Mouse (Mus musculus) heart, embryonic 12.5 days (tissue): ENCODE measurements around the gene Selenos. TPM values are rescaled to one million over a fixed set of nuclear protein-coding genes. Genes with fewer than 3 reads are reported as not detected.

Experiments
- ATAC-seq: fragments of 200-750 bp; cut with Nextera tagmentation; 2 replicates; pipeline ENCODE4 v1.8.0; 2017; ENCODE audit warnings: moderate TSS enrichment, moderate library complexity; ENCODE audit not compliant: insufficient number of reproducible peaks, low FRiP score
- H3K27ac ChIP-seq: fragments of 300-500 bp; sonication (generic); 2 replicates; pipeline ENCODE4 v1.5.1; 2016; ENCODE audit warnings: mild to moderate bottlenecking, moderate library complexity; ENCODE audit not compliant: poor library complexity, severe bottlenecking
- H3K27me3 ChIP-seq: fragments of 300-500 bp; sonication (generic); replicated peaks from 2 replicates; pipeline ENCODE4 v1.6.1; 2016; ENCODE audit warnings: mild to moderate bottlenecking, moderate library complexity
- H3K36me3 ChIP-seq: fragments of 300-500 bp; sonication (generic); 2 replicates; pipeline ENCODE4 v1.6.1; 2016; ENCODE audit warnings: mild to moderate bottlenecking, moderate library complexity
- H3K4me1 ChIP-seq: fragments of 300-500 bp; sonication (generic); replicated peaks from 2 replicates; pipeline ENCODE4 v1.6.1; 2016; ENCODE audit warnings: mild to moderate bottlenecking
- H3K4me2 ChIP-seq: fragments of 300-500 bp; sonication (generic); 2 replicates; pipeline ENCODE4 v1.6.1; 2016; ENCODE audit warnings: mild to moderate bottlenecking, moderate library complexity
- H3K4me3 ChIP-seq: fragments of 300-500 bp; sonication (generic); 2 replicates; pipeline ENCODE4 v1.5.1; 2016; ENCODE audit warnings: mild to moderate bottlenecking
- H3K9ac ChIP-seq: fragments of 300-500 bp; sonication (generic); 2 replicates; pipeline ENCODE4 v1.6.1; 2016; ENCODE audit warnings: mild to moderate bottlenecking, moderate library complexity
- H3K9me3 ChIP-seq: fragments of 300-500 bp; sonication (generic); replicated peaks from 2 replicates; pipeline ENCODE4 v1.6.1; 2016; ENCODE audit warnings: mild to moderate bottlenecking, moderate library complexity
- WGBS: fragments of 180-500 bp; shearing (Covaris S2); methylation state at CpG from one replicate; pipeline ENCODE4 v1.1.7; 2016; 5-methylcytosine and 5-hydroxymethylcytosine counted together
- polyA plus RNA-seq: library from polyadenylated mRNA; unstranded; fragments of >200 nt; fragmentation: Nextera tagmentation; extraction: Ambion mirVana; gene quantifications from 2 replicates; pipeline ENCODE4 v1.2.1, GENCODE M21; 2016

Gene Selenos
- polyA plus RNA-seq: 70.2 and 70.7 TPM in 2 replicates

GRCm38 (mm10) chr7:66079364-66080230 lies at the start of gene Selenos:
Gene Selenos (plus strand): TSS chr7:66079649.
- Histone ChIP-seq H3K27ac (peak within 1 kb of the TSS; percentile 71), H3K4me3 (peak within 1 kb of the TSS; percentile 70), H3K4me1 (peaks cover 19% of the 10 kb centered on the region), H3K4me2 (peak within 1 kb of the TSS; percentile 85), H3K9me3 (no peaks in the 10 kb centered on the region), H3K9ac (peak within 1 kb of the TSS; percentile 80), H3K27me3 (no peaks in the 10 kb centered on the region), H3K36me3 (peaks cover 52% of the 10 kb centered on the region)
- peak; percentile 100 for ATAC-seq
- under 1% methylated on average over 65 of the region's 65 CpGs for WGBS

- no peak for ATAC-seq
- H3K27ac ChIP-seq: no peak overlapping the region
- H3K9ac ChIP-seq: no peak overlapping the region
- peaks cover 7% of the 10 kb centered on the region for H3K4me1 ChIP-seq
- H3K36me3 ChIP-seq: no peaks in the 10 kb centered on the region
- H3K27me3 ChIP-seq: peaks cover 31% of the 10 kb centered on the region
- no peak overlapping the region for H3K4me3 ChIP-seq
- no peak overlapping the region for H3K4me2 ChIP-seq
- 81% methylated on average over 8 of the region's 8 CpGs for WGBS
- H3K9me3 ChIP-seq: no peaks in the 10 kb centered on the region
Observed at GRCm38 (mm10) chr7:66036809-66037208, 42.6 kb upstream of the Selenos start.

GRCm38 (mm10) chr7:66038261-66038660 lies 41.2 kb upstream of the Selenos start:
- Histone ChIP-seq H3K27ac (no peak overlapping the region), H3K4me1 (peaks cover 7% of the 10 kb centered on the region), H3K36me3 (no peaks in the 10 kb centered on the region), H3K9ac (no peak overlapping the region), H3K4me3 (no peak overlapping the region), H3K9me3 (no peaks in the 10 kb centered on the region), H3K27me3 (peaks cover 33% of the 10 kb centered on the region), H3K4me2 (no peak overlapping the region)
- no peak for ATAC-seq
- 50% methylated on average over 3 of the region's 3 CpGs for WGBS

- Histone ChIP-seq H3K4me2 (no peak overlapping the region), H3K9me3 (no peaks in the 10 kb centered on the region), H3K27me3 (peaks cover 33% of the 10 kb centered on the region), H3K9ac (no peak overlapping the region), H3K27ac (no peak overlapping the region), H3K4me3 (no peak overlapping the region), H3K4me1 (peaks cover 7% of the 10 kb centered on the region), H3K36me3 (no peaks in the 10 kb centered on the region)
- no peak for ATAC-seq
- WGBS: 80% methylated on average over 11 of the region's 11 CpGs
Observed at GRCm38 (mm10) chr7:66038730-66039129, 40.7 kb upstream of the Selenos start.

- Histone ChIP-seq H3K4me1 (peaks cover 7% of the 10 kb centered on the region), H3K27me3 (peaks cover 35% of the 10 kb centered on the region), H3K9ac (no peak overlapping the region), H3K4me3 (no peak overlapping the region), H3K4me2 (no peak overlapping the region), H3K9me3 (no peaks in the 10 kb centered on the region), H3K27ac (no peak overlapping the region), H3K36me3 (no peaks in the 10 kb centered on the region)
- WGBS: 64% methylated on average over 18 of the region's 18 CpGs
- no peak for ATAC-seq
Observed at GRCm38 (mm10) chr7:66040026-66040814, 39.2 kb upstream of the Selenos start.

GRCm38 (mm10) chr7:66043552-66044459 lies 35.6 kb upstream of the Selenos start, which contains the start of gene Gm45213:
Gene Gm45213 (plus strand): TSS chr7:66043602.
- WGBS: 78% methylated on average over 10 of the region's 10 CpGs

GRCm38 (mm10) chr7:66044617-66045016 lies 34.8 kb upstream of the Selenos start:
- H3K27ac ChIP-seq: no peak overlapping the region
- H3K4me1 ChIP-seq: no peaks in the 10 kb centered on the region
- no peaks in the 10 kb centered on the region for H3K36me3 ChIP-seq
- no peak overlapping the region for H3K4me2 ChIP-seq
- no peaks in the 10 kb centered on the region for H3K9me3 ChIP-seq
- H3K27me3 ChIP-seq: peaks cover 63% of the 10 kb centered on the region
- WGBS: 48% methylated on average over 9 of the region's 9 CpGs
- ATAC-seq: no peak
- H3K4me3 ChIP-seq: no peak overlapping the region
- H3K9ac ChIP-seq: no peak overlapping the region

More at GRCm38 (mm10) chr7:66043552-66044459, 35.6 kb upstream of the Selenos start, which contains the start of gene Gm45213:
- Histone ChIP-seq H3K9ac (no peak within 1 kb of the TSS), H3K4me1 (no peaks in the 10 kb centered on the region), H3K4me2 (no peak within 1 kb of the TSS), H3K27me3 (peaks cover 61% of the 10 kb centered on the region), H3K4me3 (no peak within 1 kb of the TSS), H3K9me3 (no peaks in the 10 kb centered on the region), H3K27ac (no peak within 1 kb of the TSS), H3K36me3 (no peaks in the 10 kb centered on the region)
- ATAC-seq: no peak

- ATAC-seq: no peak
- H3K4me2 ChIP-seq: no peak overlapping the region
- H3K36me3 ChIP-seq: no peaks in the 10 kb centered on the region
- H3K27ac ChIP-seq: no peak overlapping the region
- H3K9me3 ChIP-seq: no peaks in the 10 kb centered on the region
- WGBS: 54% methylated on average over 17 of the region's 17 CpGs
- H3K4me3 ChIP-seq: no peak overlapping the region
- H3K4me1 ChIP-seq: no peaks in the 10 kb centered on the region
- H3K27me3 ChIP-seq: peaks cover 61% of the 10 kb centered on the region
- no peak overlapping the region for H3K9ac ChIP-seq
Observed at GRCm38 (mm10) chr7:66046921-66047918, 32.2 kb upstream of the Selenos start.

- no peaks in the 10 kb centered on the region for H3K4me1 ChIP-seq
- H3K4me2 ChIP-seq: no peak overlapping the region
- no peaks in the 10 kb centered on the region for H3K9me3 ChIP-seq
- no peaks in the 10 kb centered on the region for H3K36me3 ChIP-seq
- H3K27me3 ChIP-seq: peaks cover 61% of the 10 kb centered on the region
- H3K9ac ChIP-seq: no peak overlapping the region
- no peak overlapping the region for H3K4me3 ChIP-seq
- no peak for ATAC-seq
- H3K27ac ChIP-seq: no peak overlapping the region
- 68% methylated on average over 4 of the region's 4 CpGs for whole genome bisulfite sequencing
Observed at GRCm38 (mm10) chr7:66047975-66048374, 31.5 kb upstream of the Selenos start.
